Mouse (Mus musculus) gastrocnemius, postnatal 25 days (tissue): Measurements from ENCODE around the gene Ccl12. TPM values are rescaled to one million over a fixed set of nuclear protein-coding genes. Genes with fewer than 3 reads are reported as not detected.

Source experiments
- DNase-seq: peaks from one replicate; pipeline ENCODE4 v3.0.0; 2022
- total RNA-seq, 2 experiments: library from RNA; stranded (reverse); gene quantifications; 1 replicate in 1 of 2; 2 replicates in 1 of 2; pipeline ENCODE4 v1.2.3; 2021

Gene Ccl12
- total RNA-seq, 2 experiments from 2014 or later: not detected

- no peak for DNase-seq
Measured at GRCm38 (mm10) chr11:82139492-82140094, 37.9 kb downstream of the Ccl12 start.

Other genes with a start within 250 kb of the Ccl12 start
- under 1 TPM; 0.13 to 0.15 TPM for gene 5530401A14Rik, start 241.2 kb upstream of the Ccl12 start, total RNA-seq
- not detected for gene Asic2, start 133.4 kb upstream of the Ccl12 start, total RNA-seq
- under 1 TPM; 0.35 to 0.46 TPM for gene Ccl2, start 66.3 kb upstream of the Ccl12 start, total RNA-seq
- not detected for gene Gm17268, start 63.3 kb upstream of the Ccl12 start, total RNA-seq
- under 1 TPM in 1 of 2 experiments, not detected in 1; 0.35 TPM for gene Ccl7, start 56.1 kb upstream of the Ccl12 start, total RNA-seq
- 10 to 100 TPM; 12.2 to 14.3 TPM for gene Ccl11, start 44.0 kb upstream of the Ccl12 start, total RNA-seq
- gene Ccl8, start 13.3 kb downstream of the Ccl12 start, total RNA-seq: under 1 TPM in 1 of 2 experiments, not detected in 1; 0.61 TPM
- gene Ccl1, start 203.8 kb downstream of the Ccl12 start, total RNA-seq: not detected